Mouse (Mus musculus) brain, embryonic 14.5 days (tissue): ENCODE results near the gene Tcf25. TPM values are rescaled to one million over a fixed set of nuclear protein-coding genes. Genes with fewer than 3 reads are reported as not detected.

Experiments
- DNase-seq: peaks from one replicate; pipeline ENCODE4 v3.0.0-alpha.2; 2011; ENCODE audit warnings: low read depth
- CTCF ChIP-seq: fragments of 200-500 bp; IDR thresholded peaks from 2 replicates; pipeline ENCODE4 v1.5.1; 2012; ENCODE audit warnings: inconsistent platforms, mild to moderate bottlenecking, moderate library complexity, borderline replicate concordance; ENCODE audit not compliant: insufficient read depth, insufficient read length; ENCODE audit errors: extremely low read depth
- POLR2A ChIP-seq: fragments of 200-500 bp; IDR thresholded peaks from 2 replicates; pipeline ENCODE4 v1.6.1; 2012; ENCODE audit warnings: mild to moderate bottlenecking, inconsistent platforms, borderline replicate concordance; ENCODE audit not compliant: poor library complexity, insufficient read depth, insufficient read length, severe bottlenecking; ENCODE audit errors: extremely low read depth
- polyA plus RNA-seq: library from polyadenylated mRNA; depleted of rRNA; stranded (reverse); fragments of >200 nt; gene quantifications from 2 replicates; pipeline ENCODE4 v1.2.3, GENCODE M21; 2012; rRNA removed

The Tcf25 gene
- polyA plus RNA-seq: 313 and 402 TPM in 2 replicates

GRCm38 (mm10) chr8:123373403-123374238, at the start of gene Tcf25:
Gene Tcf25 (plus strand): TSS chr8:123373753.
- peak; percentile 99 for DNase-seq
- TF ChIP-seq POLR2A (peak; percentile 78; the same call in 1 of the 2 replicates), CTCF (peak; percentile 61)

- TF ChIP-seq CTCF (no peak), POLR2A (no peak)
- no peak for DNase-seq
Observed at GRCm38 (mm10) chr8:123328552-123328951, 45.0 kb upstream of the Tcf25 start.

GRCm38 (mm10) chr8:123329350-123329749, 44.2 kb upstream of the Tcf25 start:
- no peak for TF ChIP-seq POLR2A
- no peak for TF ChIP-seq CTCF
- no peak for DNase-seq

GRCm38 (mm10) chr8:123329961-123330360, 43.6 kb upstream of the Tcf25 start:
- no peak for TF ChIP-seq POLR2A
- TF ChIP-seq CTCF: no peak
- DNase-seq: no peak

- no peak for DNase-seq
- TF ChIP-seq POLR2A: no peak
- no peak for TF ChIP-seq CTCF
Observed at GRCm38 (mm10) chr8:123330701-123331100, 42.9 kb upstream of the Tcf25 start.

- TF ChIP-seq POLR2A (no peak), CTCF (no peak)
- DNase-seq: no peak
Observed at GRCm38 (mm10) chr8:123331301-123331700, 42.3 kb upstream of the Tcf25 start.

GRCm38 (mm10) chr8:123331810-123332209, 41.7 kb upstream of the Tcf25 start:
- TF ChIP-seq POLR2A (no peak), CTCF (no peak)
- no peak for DNase-seq

- TF ChIP-seq POLR2A: peak; percentile 71
- TF ChIP-seq CTCF: no peak
- peak; percentile 96 for DNase-seq
Observed at GRCm38 (mm10) chr8:123332262-123333090, 41.1 kb upstream of the Tcf25 start, which contains the start of gene Spire2. Gene Spire2 (plus strand): TSS chr8:123332713.

- DNase-seq: peak; percentile 54
- TF ChIP-seq POLR2A: no peak
- no peak for TF ChIP-seq CTCF
Observed at GRCm38 (mm10) chr8:123333091-123333587, 40.4 kb upstream of the Tcf25 start.

GRCm38 (mm10) chr8:123333864-123334263, 39.7 kb upstream of the Tcf25 start:
- peak; percentile 68 for DNase-seq
- TF ChIP-seq POLR2A (no peak), CTCF (no peak)

- DNase-seq: no peak
- TF ChIP-seq CTCF (no peak), POLR2A (no peak)
Observed at GRCm38 (mm10) chr8:123334467-123334866, 39.1 kb upstream of the Tcf25 start.
